Mouse (Mus musculus) bone marrow, adult 2 months (tissue): Measurements from ENCODE around the gene Dirc2.

Experiments used
- CTCF ChIP-seq: fragments of 200-500 bp; IDR thresholded peaks from 2 replicates; pipeline ENCODE4 v1.5.1; 2011; ENCODE audit warnings: low read length, control low read depth; ENCODE audit not compliant: control insufficient read depth, insufficient read depth
- POLR2A ChIP-seq: fragments of 200-500 bp; IDR thresholded peaks from 2 replicates; pipeline ENCODE4 v1.6.1; 2011; ENCODE audit warnings: low read depth, mild to moderate bottlenecking, control low read depth, low read length, borderline replicate concordance; ENCODE audit not compliant: control insufficient read depth

DNA sequence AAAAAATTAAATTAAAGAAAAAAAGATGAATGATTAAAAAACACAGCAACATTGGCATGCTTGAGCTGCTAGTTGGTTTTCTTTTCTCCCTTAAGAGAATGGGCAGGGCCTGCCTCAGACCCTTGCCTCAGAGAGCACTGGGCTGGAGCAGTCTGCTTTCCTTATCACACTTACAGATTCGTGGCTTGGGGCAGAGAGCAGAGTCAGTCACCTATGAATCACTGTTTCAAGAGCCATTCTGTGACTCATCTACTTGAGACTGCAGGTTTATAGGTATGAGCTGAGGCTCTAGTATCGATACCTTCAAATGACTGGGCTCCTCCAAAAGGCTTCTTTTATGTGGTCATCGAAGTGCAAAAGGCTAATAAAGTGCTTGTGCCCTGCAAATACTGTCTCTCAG, 44.0 kb upstream of the Dirc2 start:
- no peak for TF ChIP-seq POLR2A
- no peak for TF ChIP-seq CTCF
